Mouse (Mus musculus): ENCODE data around the gene Arf3.

The Arf3 gene

DNA sequence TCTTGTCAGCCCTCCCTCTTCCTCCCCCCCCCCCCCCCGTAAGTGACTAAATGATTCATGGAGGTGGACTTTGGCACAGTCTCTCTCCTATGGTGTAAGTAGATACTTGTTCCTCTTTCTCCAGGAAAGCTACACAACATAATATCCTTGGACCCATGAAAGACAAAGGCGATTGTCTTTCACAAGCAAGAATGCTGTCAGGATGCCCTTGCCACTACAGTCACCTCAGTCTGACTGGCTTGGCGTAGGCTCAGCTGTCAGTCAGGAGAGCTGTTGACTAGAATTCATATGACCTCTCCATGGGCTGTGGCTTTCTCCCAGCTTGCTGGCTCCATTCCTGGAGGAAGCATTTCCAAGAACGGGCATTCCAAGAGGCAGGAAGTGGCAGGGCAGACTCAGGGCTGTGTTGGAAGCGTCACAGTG, 48.8 kb downstream of the Arf3 start:
- DNase-seq, result peak; percentile 82

DNA sequence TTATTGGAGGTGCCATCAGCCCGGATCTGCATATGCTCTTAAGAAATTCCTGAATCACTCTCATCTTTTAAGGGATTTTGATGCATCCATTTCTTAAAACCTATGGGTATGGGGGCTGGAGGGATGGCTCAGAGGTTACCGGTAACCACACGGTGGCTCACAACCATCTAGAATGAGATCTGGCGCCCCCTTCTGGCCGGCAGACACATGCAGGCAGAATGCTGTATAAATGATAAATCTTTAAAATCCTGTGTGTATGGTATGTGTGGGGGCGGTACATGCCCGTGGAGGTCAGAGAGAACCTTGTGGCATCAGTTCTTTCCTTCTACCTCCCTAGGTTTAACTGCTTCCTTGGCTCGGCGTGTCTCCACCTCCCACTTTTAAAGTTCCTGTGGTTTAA, 52.6 kb downstream of the Arf3 start:
- DNase-seq, result peak; percentile 85

DNA sequence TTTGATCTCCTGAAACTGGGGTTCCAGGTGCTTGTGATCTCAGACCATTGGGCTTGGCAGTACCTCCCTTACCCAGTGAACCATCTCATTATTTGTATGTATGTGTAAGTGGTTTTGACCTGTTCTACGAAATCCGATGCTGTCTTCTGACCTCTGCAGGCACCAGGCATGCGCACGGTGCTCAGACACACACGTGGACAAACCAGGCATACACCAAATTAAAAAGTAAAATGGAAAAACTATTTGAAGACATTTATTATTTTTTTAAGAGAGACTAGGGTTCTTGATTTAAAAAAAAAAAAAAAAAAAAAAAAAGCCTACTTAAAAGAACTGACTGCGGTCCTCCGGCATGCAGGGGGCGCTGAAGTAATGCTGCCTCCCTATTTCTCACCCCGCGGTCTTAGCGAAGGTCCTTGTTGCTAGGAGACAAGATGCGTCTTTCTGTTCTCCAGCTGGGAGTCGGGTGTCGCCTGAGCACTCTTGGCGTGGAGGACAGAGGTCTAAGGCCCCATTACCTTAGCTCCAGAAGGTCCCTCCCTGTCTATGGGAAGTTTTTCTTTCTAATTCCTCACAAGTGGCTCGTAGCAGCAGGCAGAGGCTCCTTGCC, 55.1 kb downstream of the Arf3 start, which contains the start of gene Ccdc65:
Gene Ccdc65, plus strand, starts transcription at position 442 of the 607 bp plus-strand sequence.
- DNase-seq, result peak; percentile 97

DNA sequence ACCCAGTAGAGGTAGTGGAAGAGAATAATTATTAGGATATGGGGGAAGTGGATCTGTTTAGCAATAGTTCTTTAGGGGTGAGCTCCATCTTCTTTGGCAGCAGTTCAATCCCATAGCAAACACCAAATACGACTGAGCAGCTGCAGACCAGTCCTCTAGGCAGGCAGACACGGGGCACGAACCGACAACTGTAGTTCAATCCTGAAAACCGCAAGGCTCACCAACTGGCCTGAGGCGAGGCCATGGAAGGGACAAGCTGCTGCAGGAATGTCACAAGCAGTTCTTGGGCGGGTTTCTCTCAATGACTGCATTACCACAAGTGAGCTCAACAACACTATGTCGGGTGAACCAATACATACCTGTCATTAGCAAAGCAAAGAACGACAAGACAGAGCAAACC, 58.7 kb downstream of the Arf3 start:
- no peak for DNase-seq

GRCm38 (mm10) chr15:98699190-98700105, 63.6 kb downstream of the Arf3 start:
- peak; percentile 91 for DNase-seq

DNA sequence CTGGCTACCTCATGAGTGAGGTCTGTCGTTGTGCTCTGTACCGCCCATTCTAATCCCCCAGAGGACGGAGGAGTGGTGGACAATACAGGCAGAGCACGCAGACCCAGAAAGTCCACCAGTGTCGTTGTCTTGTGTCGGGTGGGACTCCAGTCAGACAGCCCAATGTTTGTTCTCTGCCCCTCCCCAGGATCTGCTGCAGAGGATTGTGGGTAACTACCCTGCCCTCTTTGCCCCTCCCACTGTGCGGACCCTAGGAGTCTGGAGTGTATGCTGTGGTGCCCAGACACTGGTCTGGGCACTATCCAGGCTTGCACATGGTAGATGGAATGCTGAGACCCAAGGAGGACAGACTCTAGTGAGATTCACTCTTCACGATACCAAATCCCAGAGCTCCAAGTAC, 66.8 kb downstream of the Arf3 start:
- no peak for DNase-seq

DNA sequence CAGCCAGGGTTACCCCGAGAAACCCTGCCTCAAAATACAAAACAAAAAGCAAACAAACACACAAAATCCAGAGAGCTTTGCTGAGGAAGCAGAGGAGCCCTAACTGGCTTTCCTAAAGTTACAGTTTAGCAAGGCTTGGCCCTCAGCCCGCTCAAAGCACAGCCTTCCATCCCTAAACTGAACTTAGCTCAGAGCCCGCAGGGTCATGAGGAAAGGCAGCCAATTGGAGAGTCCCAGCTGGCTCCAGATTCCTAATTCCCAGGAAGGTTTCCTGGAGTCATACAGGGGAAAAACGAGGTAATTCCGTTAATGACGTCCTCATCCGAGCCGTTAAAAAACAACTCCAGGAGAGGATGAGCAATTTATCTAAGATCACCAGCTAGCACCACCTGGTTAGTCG, 67.3 kb downstream of the Arf3 start:
- DNase-seq, result peak; percentile 28

GRCm38 (mm10) chr15:98692171-98692715, 70.8 kb downstream of the Arf3 start:
- DNase-seq, result peak; percentile 65

DNA sequence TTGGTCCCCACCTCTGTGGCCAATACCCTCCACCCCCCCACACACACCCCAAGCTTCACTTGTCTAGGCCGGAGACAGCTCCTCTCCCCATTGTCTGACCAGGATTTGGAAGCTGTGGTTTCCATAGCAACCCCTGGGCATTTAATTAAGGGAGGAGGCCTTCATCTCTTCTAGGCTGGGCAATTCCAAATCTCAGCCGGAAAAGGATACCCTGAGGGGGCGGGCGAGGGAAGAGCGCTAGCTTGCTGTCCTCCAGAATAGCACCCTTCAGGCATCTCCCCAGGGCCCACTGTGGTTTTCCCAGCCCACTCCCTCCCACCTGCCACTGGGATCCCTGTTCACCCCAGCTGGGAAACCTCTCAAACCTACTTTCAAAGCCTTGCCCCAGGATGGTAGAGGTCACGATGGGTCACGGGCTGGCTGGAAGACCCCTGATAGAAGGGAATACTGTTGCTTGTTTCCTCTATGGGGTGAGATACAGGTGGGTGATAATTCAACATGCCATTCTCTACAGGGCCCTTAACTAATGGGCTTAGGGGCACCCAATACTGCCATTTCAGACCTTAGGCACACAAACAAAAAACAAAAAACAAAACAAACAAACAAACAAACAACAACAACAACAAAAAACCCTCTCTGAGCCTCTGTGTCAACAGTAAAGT, 71.4 kb downstream of the Arf3 start:
- DNase-seq, result no peak

GRCm38 (mm10) chr15:98689682-98690081, 73.3 kb downstream of the Arf3 start:
- DNase-seq, result no peak
